Mouse (Mus musculus) layer of hippocampus, adult 9-11 months (tissue): Measurements from ENCODE around the gene Spata18.
A peak's percentile ranks its signal among the peaks of the same experiment; 100 is the strongest.

Source experiments
- DNase-seq: peaks from one replicate; pipeline ENCODE4 v3.0.0; 2022

The Spata18 gene

DNA sequence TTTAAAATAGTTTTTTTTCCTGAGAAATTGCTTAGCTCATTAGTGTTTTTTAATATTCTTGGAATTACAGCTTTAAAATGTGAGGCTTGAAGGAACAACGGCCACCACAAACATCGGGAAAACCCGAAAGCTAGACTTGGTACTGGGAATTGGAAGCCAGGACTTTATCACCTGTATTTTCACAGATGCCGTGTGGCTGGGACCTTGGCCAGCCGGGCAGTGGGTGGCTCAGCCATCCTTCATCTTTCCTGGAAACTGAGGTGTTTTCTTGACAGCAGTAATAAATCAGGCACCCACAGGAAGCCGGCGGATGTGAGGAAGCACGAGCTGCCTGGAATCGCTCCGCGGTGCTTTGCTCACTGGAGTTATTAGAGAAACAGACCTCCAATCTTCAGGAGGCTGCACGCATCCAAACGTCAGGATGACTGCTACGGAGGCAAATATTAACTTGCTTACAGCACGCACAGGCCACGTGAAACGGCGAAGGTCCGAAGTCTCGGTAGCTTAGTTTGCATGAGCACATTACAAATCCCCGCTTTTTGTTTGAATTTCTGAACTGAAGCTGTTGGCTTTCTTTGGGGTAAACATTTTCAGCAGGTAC is 70.6 kb downstream of the Spata18 start:
- no peak for DNase-seq

DNA sequence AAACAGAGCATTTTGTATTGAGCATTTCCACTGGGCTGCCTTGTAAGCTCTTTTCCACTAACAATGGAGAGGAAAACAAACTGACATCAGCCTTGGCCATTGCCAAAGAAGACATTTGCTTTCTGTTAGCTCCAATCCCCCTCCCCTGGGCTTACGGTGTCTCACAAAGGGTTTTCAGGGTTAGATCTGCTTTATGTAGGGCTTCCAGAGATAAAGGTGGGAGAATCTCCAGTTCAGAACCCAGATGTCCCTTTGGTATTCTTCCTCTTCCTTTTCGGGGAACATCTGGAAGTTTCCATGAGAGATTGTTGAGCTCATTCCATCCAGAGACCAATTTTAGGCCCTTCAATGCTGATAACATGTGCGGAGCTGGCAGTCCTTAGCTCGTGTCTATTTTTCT is 74.8 kb downstream of the Spata18 start:
- peak; percentile 8 for DNase-seq

DNA sequence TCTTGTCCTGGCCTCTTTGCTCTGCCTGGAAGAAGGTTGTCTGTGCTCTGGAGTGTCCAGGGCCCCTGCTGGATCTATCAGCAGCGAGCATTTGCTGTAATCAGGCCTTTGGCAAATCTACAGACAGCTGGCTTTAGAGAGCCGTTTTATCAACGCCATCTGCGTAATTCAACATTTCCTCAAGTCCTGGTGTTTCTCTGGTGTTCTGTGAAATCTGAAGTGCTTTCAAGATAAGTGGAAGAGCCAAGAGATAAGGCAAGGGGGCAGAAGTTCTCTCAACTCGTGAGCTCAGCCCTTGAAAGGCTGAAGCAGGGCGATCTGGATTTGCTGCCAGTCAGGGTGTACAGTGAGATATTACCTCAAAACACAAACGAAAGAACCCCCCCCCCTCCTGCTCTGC is 77.5 kb downstream of the Spata18 start:
- no peak for DNase-seq
